Mouse (Mus musculus) adipose tissue, adult 10 weeks (tissue): Measurements from ENCODE around the gene Maats1. TPM values are rescaled to one million over a fixed set of nuclear protein-coding genes. Genes with fewer than 3 reads are reported as not detected.

Source experiments
- polyA plus RNA-seq: library from polyadenylated mRNA; stranded (reverse); fragments of 350-450 nt; fragmentation: Illumina TruSeq; extraction: RNeasy Lipid Tissue Mini Kit (QIAGEN cat#74804); gene quantifications from one replicate; pipeline ENCODE4 v1.2.3, GENCODE M21; 2014; ENCODE audit warnings: low read depth, low replicate concordance

The Maats1 gene
- 2.7 TPM for polyA plus RNA-seq

DNA sequence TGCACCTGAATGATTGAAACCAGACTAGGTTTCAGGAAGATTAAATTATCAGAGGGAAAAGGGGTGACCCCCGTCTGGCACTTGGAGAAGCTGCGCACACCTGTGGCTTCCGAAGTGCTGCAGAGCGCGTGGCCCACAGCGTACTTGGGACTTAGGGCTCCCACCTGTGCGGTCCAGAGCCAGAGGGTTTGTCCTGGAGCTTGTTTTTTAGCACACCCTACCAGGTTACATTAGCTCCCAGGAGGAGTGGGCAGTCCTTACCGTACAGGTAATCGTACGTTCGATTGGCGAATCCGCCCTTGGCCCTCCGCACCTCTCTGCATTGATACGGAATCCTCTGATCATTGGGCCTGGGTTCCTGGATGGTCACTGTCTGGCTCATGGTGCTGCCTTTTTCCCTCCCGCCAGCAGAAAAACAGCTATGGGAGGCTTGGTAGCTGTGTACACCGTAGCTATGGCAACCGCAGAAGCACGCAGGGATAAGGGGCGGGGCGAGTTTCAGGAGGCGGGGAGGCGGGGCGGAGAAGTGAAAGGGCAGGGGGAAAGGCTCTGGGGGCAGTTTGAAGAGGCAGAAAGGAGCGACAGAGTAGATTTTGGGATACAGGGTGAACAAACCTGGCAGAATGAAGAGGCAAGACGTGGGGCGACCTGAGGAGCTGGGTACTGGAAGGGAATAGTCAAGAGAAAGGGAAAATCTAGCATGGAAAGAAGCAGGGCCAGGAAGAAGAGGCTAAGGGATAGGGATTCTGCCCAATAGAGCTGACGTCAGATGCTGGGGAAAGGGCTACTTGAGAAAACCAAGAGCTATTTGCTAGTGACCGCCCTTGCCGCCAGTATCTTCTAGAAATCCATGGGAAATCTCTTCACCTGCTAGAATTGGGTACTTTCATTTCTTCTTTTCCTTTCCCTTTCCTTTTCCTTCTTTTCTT lies at the start of gene Maats1:
Gene Maats1, minus strand, starts transcription at position 748 of the 929 bp plus-strand sequence.

DNA sequence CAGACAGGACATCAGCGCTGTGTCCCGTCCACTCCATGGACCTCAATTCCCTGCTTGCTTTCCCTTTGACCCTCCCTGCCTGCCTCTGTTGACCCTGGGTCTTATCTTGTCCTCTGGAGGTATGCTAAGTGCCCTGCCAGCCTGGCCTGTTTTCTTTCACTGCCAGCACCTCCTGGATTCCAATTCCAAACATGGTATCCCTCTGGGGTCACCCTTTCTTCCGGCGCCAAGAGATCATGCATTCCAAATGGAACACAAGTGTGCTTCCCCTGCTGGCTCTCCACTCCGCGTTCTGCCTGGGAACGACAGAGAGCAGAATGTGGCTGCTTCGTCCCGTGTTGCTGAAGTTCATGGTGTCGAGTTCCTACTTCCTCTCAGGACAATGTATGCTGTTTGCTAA lies 20.0 kb upstream of the Maats1 start, which contains the start of gene Popdc2:
Gene Popdc2, plus strand, starts transcription at position 277 of the 400 bp plus-strand sequence.

DNA sequence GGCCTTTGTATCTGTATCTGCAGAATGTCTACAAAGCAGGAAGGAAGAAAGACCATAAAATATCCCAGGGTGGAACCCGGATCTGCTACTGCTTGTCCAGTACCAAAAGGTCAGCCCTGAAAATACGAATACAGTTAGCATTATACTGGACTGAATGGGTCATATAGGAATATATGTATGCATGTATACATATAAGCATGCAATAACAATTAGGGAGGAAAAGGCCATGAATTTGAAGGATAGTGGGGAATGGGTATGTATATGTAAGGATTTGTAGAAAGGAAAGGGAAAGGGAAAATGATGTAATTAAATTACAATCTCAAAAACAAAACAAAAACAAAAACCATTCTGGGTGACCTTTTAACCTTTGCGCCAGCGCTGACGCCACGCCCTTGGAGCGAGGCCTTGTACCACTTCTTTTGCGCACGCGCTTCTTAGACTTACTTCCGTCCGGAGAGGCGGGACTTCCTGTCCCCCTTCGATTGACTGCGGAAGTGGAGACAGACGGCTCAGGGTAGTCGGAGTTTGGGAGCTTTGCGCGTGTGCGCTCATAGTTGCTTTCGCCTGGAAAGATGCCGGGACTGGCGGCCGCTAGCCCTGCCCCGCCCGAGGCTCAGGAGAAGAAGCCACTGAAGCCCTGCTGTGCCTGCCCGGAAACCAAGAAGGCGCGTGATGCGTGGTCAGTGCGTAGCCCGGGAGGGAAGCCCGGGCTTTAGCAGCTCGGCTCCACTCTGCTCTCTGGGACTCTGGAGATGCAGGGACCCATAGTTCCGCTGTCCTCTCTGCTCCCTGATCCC lies 4.8 kb upstream of the Maats1 start, which contains the start of the genes Cox17 and Gm21987:
Gene Cox17, plus strand, starts transcription at position 463 of the 797 bp plus-strand sequence.
Gene Gm21987, plus strand, starts transcription at position 512 of the 797 bp plus-strand sequence.

GRCm38 (mm10) chr16:38294685-38295348 lies 47.1 kb downstream of the Maats1 start, which contains the start of gene Nr1i2:
Nr1i2 (minus strand) TSS chr16:38294824.

Other genes starting within 250 kb of the Maats1 start
- gene Nr1i2, start 47.3 kb downstream of the Maats1 start, polyA plus RNA-seq: 0.15 TPM
- 209 TPM for gene Cox17, start 4.8 kb upstream of the Maats1 start, polyA plus RNA-seq
- not detected for gene Gm21987, start 4.9 kb upstream of the Maats1 start, polyA plus RNA-seq
- 5.7 TPM for gene Popdc2, start 20.1 kb upstream of the Maats1 start, polyA plus RNA-seq
- gene Pla1a, start 91.0 kb upstream of the Maats1 start, polyA plus RNA-seq: 34.9 TPM
- 20.4 TPM for gene Adprh, start 110.6 kb upstream of the Maats1 start, polyA plus RNA-seq
- 1.1 TPM for gene Cd80, start 113.4 kb upstream of the Maats1 start, polyA plus RNA-seq
- gene Timmdc1, start 180.5 kb upstream of the Maats1 start, polyA plus RNA-seq: 21.7 TPM
- 29.1 TPM for gene Poglut1, start 208.1 kb upstream of the Maats1 start, polyA plus RNA-seq
- gene Tmem39a, start 216.6 kb upstream of the Maats1 start, polyA plus RNA-seq: 71.8 TPM